Mouse (Mus musculus) 3134 (cell line): ENCODE measurements at regions not wholly inside any gene's neighbourhood (a gene's known extent, or its start where the extent isn't known, plus 50 kb on each side); places are given as distances from the start of the nearest gene placed in this dataset.
"Not testable (repeated sequence)": the region's sequence is repeated elsewhere in the genome, so short reads cannot be mapped to it uniquely, and the experiment has no call there.

Experiments
- DNase-seq: peaks from one replicate; pipeline ENCODE4 v3.0.0-alpha.2; 2011; ENCODE audit warnings: low spot score; ENCODE audit not compliant: insufficient read length; ENCODE audit errors: extremely low read depth

GRCm38 (mm10) chr10:10270297-10270696 lies 201.8 kb downstream of the Adgb start:
- no peak for DNase-seq

GRCm38 (mm10) chr10:10252540-10253318 lies 219.4 kb downstream of the Adgb start:
- peak; percentile 88 for DNase-seq

- peak; percentile 58 for DNase-seq
These were observed 220.0 kb downstream of the Adgb start for GRCm38 (mm10) chr10:10252136-10252535.

GRCm38 (mm10) chr10:10234894-10235523 lies 237.1 kb downstream of the Adgb start:
- DNase-seq: no peak

- DNase-seq: peak; percentile 54
These were observed 247.5 kb downstream of the Adgb start for GRCm38 (mm10) chr10:10224582-10225144.

GRCm38 (mm10) chr10:10219726-10220125 lies 252.4 kb downstream of the Adgb start:
- no peak for DNase-seq

- DNase-seq: no peak
These were observed 255.2 kb downstream of the Adgb start for GRCm38 (mm10) chr10:10216892-10217291.

GRCm38 (mm10) chr10:10215376-10215775 lies 256.8 kb downstream of the Adgb start:
- DNase-seq: no peak

GRCm38 (mm10) chr10:10208354-10208753 lies 263.8 kb downstream of the Adgb start:
- no peak for DNase-seq

- no peak for DNase-seq
These were observed 266.2 kb downstream of the Adgb start for GRCm38 (mm10) chr10:10205805-10206520.

GRCm38 (mm10) chr10:10203982-10204381 lies 268.1 kb downstream of the Adgb start:
- no peak for DNase-seq

GRCm38 (mm10) chr10:10190308-10190707 lies 281.8 kb downstream of the Adgb start:
- no peak for DNase-seq

GRCm38 (mm10) chr10:10188113-10188512 lies 284.0 kb downstream of the Adgb start:
- DNase-seq: no peak

- DNase-seq: no peak
These were observed 285.4 kb downstream of the Adgb start for GRCm38 (mm10) chr10:10186721-10187120.

- no peak for DNase-seq
These were observed 284.5 kb upstream of the Stxbp5 start for GRCm38 (mm10) chr10:10185298-10185883.

- DNase-seq: no peak
These were observed 283.5 kb upstream of the Stxbp5 start for GRCm38 (mm10) chr10:10184386-10184785.

GRCm38 (mm10) chr10:10177037-10177436 lies 276.2 kb upstream of the Stxbp5 start:
- not testable (repeated sequence) for DNase-seq
